Mouse (Mus musculus) ES-E14 (cell line): ENCODE results near the gene Tmem178. TPM values are rescaled to one million over a fixed set of nuclear protein-coding genes. Genes with fewer than 3 reads are reported as not detected.

ENCODE experiments used
- DNase-seq: peaks from one replicate; pipeline ENCODE4 v3.0.0-alpha.2; 2013; ENCODE audit warnings: low read depth, low spot score
- H3K27ac ChIP-seq: 2 replicates; pipeline ENCODE4 v1.5.1; 2012; ENCODE audit warnings: low read depth, mild to moderate bottlenecking, low read length, moderate library complexity, mixed read lengths; ENCODE audit not compliant: poor library complexity, insufficient read depth, severe bottlenecking
- H3K36me3 ChIP-seq: 2 replicates; pipeline ENCODE4 v1.6.1; 2012; ENCODE audit warnings: mild to moderate bottlenecking, low read length, moderate library complexity, mixed read lengths; ENCODE audit not compliant: control insufficient read depth, poor library complexity, insufficient read depth, severe bottlenecking
- H3K4me1 ChIP-seq, 2 experiments: fragments of 150-350 bp in 1 of 2; sonication (generic) in 1 of 2; 2 replicates each; pipeline ENCODE4 v1.6.1; 2012; ENCODE audit warnings: low read length in 2 of 2, mild to moderate bottlenecking in 1 of 2, mixed read lengths in 1 of 2; ENCODE audit not compliant: control insufficient read depth in 2 of 2, insufficient read depth in 2 of 2, poor library complexity in 1 of 2
- H3K4me3 ChIP-seq, 2 experiments: fragments of 150-350 bp in 1 of 2; sonication (generic) in 1 of 2; 2 replicates each; pipeline ENCODE4 v1.5.1; 2012; ENCODE audit warnings: low read length in 2 of 2, low read depth in 1 of 2, mild to moderate bottlenecking in 1 of 2, mixed read lengths in 1 of 2; ENCODE audit not compliant: insufficient read depth in 1 of 2, poor library complexity in 1 of 2, severe bottlenecking in 1 of 2
- H3K9ac ChIP-seq: 2 replicates; pipeline ENCODE4 v1.6.1; 2012; ENCODE audit warnings: low read depth, mild to moderate bottlenecking, low read length, mixed read lengths; ENCODE audit not compliant: poor library complexity, insufficient read depth, severe bottlenecking
- H3K9me3 ChIP-seq: fragments of 150-350 bp; sonication (generic); 2 replicates; pipeline ENCODE4 v1.6.1; 2012; ENCODE audit warnings: low read depth, mild to moderate bottlenecking, low read length; ENCODE audit not compliant: control insufficient read depth, insufficient read depth
- CHD2 ChIP-seq: IDR thresholded peaks from 2 replicates; pipeline ENCODE4 v1.6.1; 2014; ENCODE audit warnings: mild to moderate bottlenecking, low read depth, low read length, inconsistent platforms
- HCFC1 ChIP-seq: IDR thresholded peaks from 2 replicates; pipeline ENCODE4 v1.6.1; 2012; ENCODE audit warnings: low read length, inconsistent platforms, borderline replicate concordance; ENCODE audit not compliant: insufficient read depth
- MAFK ChIP-seq: IDR thresholded peaks from 2 replicates; pipeline ENCODE4 v1.6.1; 2014; ENCODE audit warnings: mild to moderate bottlenecking, low read depth, low read length, inconsistent platforms; ENCODE audit not compliant: insufficient read depth
- ZC3H11A ChIP-seq: IDR thresholded peaks from 2 replicates; pipeline ENCODE4 v1.6.1; 2012; ENCODE audit warnings: low read depth, mild to moderate bottlenecking, inconsistent platforms, low read length, borderline replicate concordance
- ZNF384 ChIP-seq: IDR thresholded peaks from 2 replicates; pipeline ENCODE4 v1.6.1; 2012; ENCODE audit warnings: low read depth, low read length, inconsistent platforms
- in situ Hi-C, 2 experiments: fragments of 600-800 bp; cut with MboI; formaldehyde crosslinking; loops; one replicate each; pipeline ENCODE4 v1.15.1; 2025; ENCODE audit warnings: low sequenced_read_pairs in 2 of 2, inconsistent platforms in 1 of 2; ENCODE audit not compliant: unreplicated experiment in 2 of 2
- total RNA-seq: library from RNA; depleted of rRNA; stranded (reverse); fragments of 300-350 nt; gene quantifications from 2 replicates; pipeline ENCODE4 v1.2.3, GENCODE M21; 2012

The Tmem178 gene
- total RNA-seq, 1 experiment, result 0.40 TPM

DNA sequence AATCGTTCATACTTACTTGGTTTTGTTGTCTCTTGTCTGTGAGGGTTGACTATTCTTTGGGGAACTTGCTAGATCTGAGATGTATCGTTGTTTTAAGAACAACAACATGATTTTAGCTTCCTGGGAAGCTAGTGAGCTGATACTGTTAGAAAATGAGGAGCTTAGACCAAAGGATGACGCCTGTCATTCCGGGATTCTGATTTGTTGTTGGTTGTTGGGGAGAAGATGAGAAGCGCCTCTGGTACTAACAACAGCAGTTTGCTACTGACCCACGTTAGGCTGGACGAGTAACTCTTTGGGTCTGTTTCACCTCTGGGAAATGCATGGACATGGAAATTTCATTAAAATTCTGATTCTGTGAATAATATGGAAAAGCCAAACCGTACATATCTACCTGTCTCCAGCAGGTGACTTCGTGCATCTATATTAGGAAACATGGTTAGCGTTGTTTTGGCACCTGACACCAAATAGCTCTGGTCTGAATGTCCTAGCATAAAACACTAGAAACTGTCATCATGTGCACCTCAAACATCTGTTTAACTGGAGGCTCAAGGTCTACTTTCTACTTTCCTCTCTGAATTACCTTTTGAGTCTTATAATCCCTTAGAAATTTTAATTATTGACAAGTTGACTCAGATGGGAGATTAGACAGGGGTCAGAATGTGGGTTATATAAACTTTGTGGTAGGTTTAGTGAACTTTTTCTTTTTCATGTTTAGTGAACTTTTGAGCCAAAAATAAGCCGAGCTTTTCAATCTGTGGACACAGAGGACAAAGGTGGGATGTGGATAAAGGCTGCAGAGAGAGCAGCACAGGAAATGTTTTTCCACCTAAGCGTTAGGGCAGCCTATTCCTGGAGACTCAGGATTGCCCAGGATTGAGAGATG is 2.9 kb downstream of the Tmem178 start:
- Histone ChIP-seq H3K4me3 (no peak overlapping the region), H3K9me3 (no peaks in the 10 kb centered on the region), H3K36me3 (no peaks in the 10 kb centered on the region), H3K4me1 (no peaks in the 10 kb centered on the region), H3K27ac (no peak overlapping the region), H3K9ac (no peak overlapping the region)
- TF ChIP-seq MAFK (no peak), ZNF384 (no peak), ZC3H11A (no peak), CHD2 (no peak), HCFC1 (no peak)
- in situ Hi-C loops, result no loop called here
- DNase-seq, result no peak

DNA sequence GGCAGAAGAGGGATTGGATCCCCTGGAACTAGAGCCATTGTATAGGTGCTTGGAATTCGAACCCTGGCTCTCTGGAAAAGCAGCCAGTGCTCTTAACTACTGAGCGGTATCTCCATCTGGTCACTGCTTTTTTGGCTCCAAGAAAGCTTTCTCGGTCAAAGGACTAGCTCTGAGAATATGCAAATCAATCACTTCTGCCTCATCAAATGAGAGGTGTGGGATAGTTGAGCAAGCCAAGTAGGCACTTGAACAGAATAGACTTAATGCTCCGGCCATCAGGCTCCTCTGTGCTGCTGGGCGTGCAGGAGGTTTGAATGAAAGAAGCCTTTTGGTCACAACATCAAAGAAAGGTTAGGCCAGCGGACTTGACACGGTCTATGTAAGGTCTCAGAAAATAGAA is 5.0 kb downstream of the Tmem178 start:
- Histone ChIP-seq H3K27ac (no peak overlapping the region), H3K4me1 (no peaks in the 10 kb centered on the region), H3K9ac (no peak overlapping the region), H3K4me3 (no peak overlapping the region), H3K36me3 (no peaks in the 10 kb centered on the region), H3K9me3 (no peaks in the 10 kb centered on the region)
- TF ChIP-seq ZC3H11A (no peak), ZNF384 (no peak), CHD2 (no peak), HCFC1 (no peak), MAFK (no peak)
- in situ Hi-C loops, result no loop called here
- no peak for DNase-seq

DNA sequence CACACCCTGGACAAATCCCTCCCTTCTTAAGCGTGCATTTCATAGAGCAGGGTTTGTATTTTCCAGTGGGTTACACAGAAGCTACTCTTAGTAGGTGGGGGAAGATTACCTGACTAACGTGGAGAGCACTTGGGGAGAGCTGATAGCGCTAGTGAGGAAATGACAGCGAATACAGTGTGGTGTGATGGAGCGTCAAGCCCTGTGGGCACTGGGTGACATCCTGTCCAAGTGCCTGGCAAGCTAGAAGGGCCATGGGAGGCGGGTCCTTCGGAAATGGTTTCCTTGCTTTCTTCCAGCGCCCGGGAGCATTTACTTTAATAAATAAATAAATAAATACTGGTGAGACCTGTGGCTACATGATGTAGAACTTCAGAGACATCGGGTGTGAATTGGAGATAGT is 5.5 kb downstream of the Tmem178 start:
- in situ Hi-C loops, result no loop called here
- no peak for DNase-seq
- H3K27ac ChIP-seq, result no peak overlapping the region
- H3K9ac ChIP-seq, result no peak overlapping the region
- no peak overlapping the region for H3K4me3 ChIP-seq
- no peaks in the 10 kb centered on the region for H3K9me3 ChIP-seq
- no peaks in the 10 kb centered on the region for H3K4me1 ChIP-seq
- TF ChIP-seq MAFK, result no peak
- TF ChIP-seq ZNF384, result no peak
- TF ChIP-seq CHD2, result no peak
- no peak for TF ChIP-seq ZC3H11A
- TF ChIP-seq HCFC1, result no peak
- H3K36me3 ChIP-seq, result no peaks in the 10 kb centered on the region

DNA sequence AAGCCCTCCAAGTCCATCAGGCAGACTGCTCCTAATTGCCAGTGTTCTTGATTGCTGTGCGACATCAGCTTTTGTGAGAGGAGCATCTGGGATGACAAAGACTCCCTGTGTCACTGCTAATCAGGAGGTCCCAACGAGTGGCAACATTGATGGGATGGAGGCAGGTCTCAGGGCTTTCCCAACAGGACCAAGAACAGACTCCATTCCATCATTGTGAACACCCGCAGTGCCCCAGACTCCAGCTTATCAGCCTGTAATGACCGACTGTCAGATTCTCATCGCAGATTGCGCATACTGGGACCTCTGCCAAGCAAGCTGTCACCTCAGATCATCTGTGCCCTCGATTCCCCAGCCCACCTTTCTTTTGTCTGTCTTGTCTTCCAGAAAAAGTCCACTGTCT is 7.9 kb downstream of the Tmem178 start:
- DNase-seq, result no peak
- Histone ChIP-seq H3K36me3 (no peaks in the 10 kb centered on the region), H3K4me1 (no peaks in the 10 kb centered on the region), H3K27ac (no peak overlapping the region), H3K9me3 (no peaks in the 10 kb centered on the region), H3K9ac (no peak overlapping the region), H3K4me3 (no peak overlapping the region)
- TF ChIP-seq ZC3H11A, result no peak
- no peak for TF ChIP-seq HCFC1
- no peak for TF ChIP-seq ZNF384
- TF ChIP-seq CHD2, result no peak
- no peak for TF ChIP-seq MAFK
- in situ Hi-C loops, result no loop called here

DNA sequence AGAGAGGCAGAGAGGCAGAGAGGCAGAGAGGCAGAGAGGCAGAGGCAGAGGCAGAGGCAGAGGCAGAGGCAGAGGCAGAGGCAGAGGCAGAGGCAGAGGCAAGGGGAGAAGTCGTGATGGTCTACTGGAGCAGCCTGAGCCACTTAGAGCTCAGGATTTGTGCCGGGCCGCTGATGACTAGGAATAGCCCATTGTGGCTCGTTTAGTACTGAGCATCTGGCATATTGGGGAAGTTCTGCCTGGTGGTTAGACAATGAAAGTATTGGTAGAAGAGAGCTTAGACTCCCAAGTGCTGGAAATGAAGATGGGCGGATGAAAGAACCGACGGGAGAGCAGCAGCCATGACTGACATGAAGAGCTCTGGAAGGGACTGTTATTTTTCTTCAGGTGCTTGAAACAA is 11.0 kb downstream of the Tmem178 start:
- TF ChIP-seq ZC3H11A (no peak), ZNF384 (no peak), MAFK (no peak), CHD2 (no peak), HCFC1 (no peak)
- Histone ChIP-seq H3K27ac (no peak overlapping the region), H3K4me3 (no peak overlapping the region), H3K4me1 (no peaks in the 10 kb centered on the region), H3K9ac (no peak overlapping the region), H3K9me3 (no peaks in the 10 kb centered on the region), H3K36me3 (no peaks in the 10 kb centered on the region)
- in situ Hi-C loops, result no loop called here
- no peak for DNase-seq
